Mouse (Mus musculus): Measurements from ENCODE around the gene Katnb1. TPM values are rescaled to one million over a fixed set of nuclear protein-coding genes. Genes with fewer than 3 reads are reported as not detected.

The Katnb1 gene
- polyA plus RNA-seq, 1 experiment, result 46.5 TPM

GRCm38 (mm10) chr8:95113750-95114149, 32.8 kb downstream of the Katnb1 start:
- peaks cover 38% of the 10 kb centered on the region for H3K27me3 ChIP-seq (replicated peaks)
- no peak for TF ChIP-seq GATA1 (IDR thresholded peaks at IDR 0.05; ENCODE audit: borderline replicate concordance, low read length)
- no peak for TF ChIP-seq FLI1 (IDR thresholded peaks at IDR 0.05; ENCODE audit: low read length)
- peaks cover 43% of the 10 kb centered on the region for H3K36me3 ChIP-seq (replicated peaks; ENCODE audit: low read length)
- H3K9me3 ChIP-seq, result no peaks in the 10 kb centered on the region
- H3K4me1 ChIP-seq, result peaks cover 12% of the 10 kb centered on the region
- no peak overlapping the region for H3K4me3 ChIP-seq (replicated peaks)

DNA sequence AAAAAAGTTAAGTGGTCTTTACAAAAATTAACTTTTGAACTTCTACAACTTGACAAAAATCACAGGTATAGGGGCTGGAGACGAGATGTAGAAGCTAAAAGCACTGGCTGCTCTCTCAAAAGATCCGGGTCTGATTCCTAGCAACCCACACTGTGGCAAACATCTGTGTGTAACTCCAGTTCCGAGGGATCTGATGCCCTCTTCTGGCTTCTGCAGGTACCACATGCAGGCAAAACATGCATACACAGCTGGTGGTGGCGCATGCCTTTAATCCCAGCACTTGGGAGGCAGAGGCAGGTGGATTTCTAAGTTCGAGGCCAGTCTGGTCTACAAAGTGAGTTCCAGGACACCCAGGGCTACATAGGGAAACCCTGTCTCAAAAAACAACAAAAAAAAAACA, 42.5 kb downstream of the Katnb1 start:
- Histone ChIP-seq H3K4me3 (replicated peaks) (no peak overlapping the region), H3K4me1 (peaks cover 3% of the 10 kb centered on the region; the same call in 1 of the 2 replicates), H3K9me3 (peaks cover 3% of the 10 kb centered on the region; the same call in 1 of the 2 replicates), H3K27me3 (replicated peaks) (peaks cover 32% of the 10 kb centered on the region), H3K36me3 (replicated peaks; ENCODE audit: low read length) (peaks cover 55% of the 10 kb centered on the region)
- TF ChIP-seq FLI1 (IDR thresholded peaks at IDR 0.05; ENCODE audit: low read length) (no peak), GATA1 (IDR thresholded peaks at IDR 0.05; ENCODE audit: borderline replicate concordance, low read length) (no peak)

DNA sequence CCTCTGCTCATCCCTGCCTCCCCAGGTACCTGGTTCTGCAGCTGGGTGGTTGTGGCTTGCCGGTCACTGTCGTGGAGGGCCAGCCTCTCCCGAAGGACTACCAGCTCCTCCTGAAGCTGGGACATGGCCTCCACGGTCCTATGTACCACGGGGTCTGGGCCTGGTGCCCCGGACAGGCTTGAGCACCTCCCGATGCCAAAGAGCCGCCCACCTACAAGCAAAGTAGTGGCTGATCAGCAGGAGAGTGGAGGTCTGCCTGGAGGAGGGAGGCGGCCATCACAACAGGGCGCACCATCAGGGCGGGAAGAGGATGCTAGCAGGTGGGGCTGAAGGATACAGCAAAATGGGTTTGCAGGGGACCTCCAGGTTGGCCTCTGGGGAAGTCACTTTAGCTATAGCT, 45.5 kb downstream of the Katnb1 start:
- H3K4me3 ChIP-seq (replicated peaks), result no peak overlapping the region
- peaks cover 58% of the 10 kb centered on the region for H3K27me3 ChIP-seq (replicated peaks)
- H3K4me1 ChIP-seq, result peaks cover 3% of the 10 kb centered on the region; the same call in 1 of the 2 replicates
- peaks cover 3% of the 10 kb centered on the region; the same call in 1 of the 2 replicates for H3K9me3 ChIP-seq
- TF ChIP-seq FLI1 (IDR thresholded peaks at IDR 0.05; ENCODE audit: low read length), result no peak
- TF ChIP-seq GATA1 (IDR thresholded peaks at IDR 0.05; ENCODE audit: borderline replicate concordance, low read length), result no peak
- peaks cover 77% of the 10 kb centered on the region for H3K36me3 ChIP-seq (replicated peaks; ENCODE audit: low read length)

DNA sequence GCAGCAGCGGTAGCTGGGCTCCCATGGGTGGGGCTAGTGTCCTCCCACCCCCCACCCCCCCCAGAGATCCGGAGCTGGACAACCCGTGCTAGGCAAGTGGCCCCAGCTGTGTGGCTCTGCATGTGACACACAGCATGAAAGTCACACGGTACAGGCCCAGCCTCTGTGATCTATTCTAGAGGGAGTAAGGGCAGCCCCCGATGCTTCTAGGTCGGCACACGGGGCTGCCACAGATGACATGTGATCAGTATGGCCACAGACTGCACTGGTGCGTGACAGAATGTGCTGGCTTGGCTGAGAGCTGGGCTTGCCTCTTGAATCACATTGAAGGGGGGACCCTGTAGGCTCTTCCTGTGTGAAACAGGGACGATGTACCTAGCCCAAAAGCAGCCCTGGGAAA, 46.7 kb downstream of the Katnb1 start:
- no peak for TF ChIP-seq FLI1 (IDR thresholded peaks at IDR 0.05; ENCODE audit: low read length)
- no peak for TF ChIP-seq GATA1 (IDR thresholded peaks at IDR 0.05; ENCODE audit: borderline replicate concordance, low read length)
- Histone ChIP-seq H3K9me3 (peaks cover 3% of the 10 kb centered on the region; the same call in 1 of the 2 replicates), H3K36me3 (replicated peaks; ENCODE audit: low read length) (peaks cover 78% of the 10 kb centered on the region), H3K27me3 (replicated peaks) (peaks cover 68% of the 10 kb centered on the region), H3K4me3 (replicated peaks) (no peak overlapping the region), H3K4me1 (peaks cover 3% of the 10 kb centered on the region; the same call in 1 of the 2 replicates)

DNA sequence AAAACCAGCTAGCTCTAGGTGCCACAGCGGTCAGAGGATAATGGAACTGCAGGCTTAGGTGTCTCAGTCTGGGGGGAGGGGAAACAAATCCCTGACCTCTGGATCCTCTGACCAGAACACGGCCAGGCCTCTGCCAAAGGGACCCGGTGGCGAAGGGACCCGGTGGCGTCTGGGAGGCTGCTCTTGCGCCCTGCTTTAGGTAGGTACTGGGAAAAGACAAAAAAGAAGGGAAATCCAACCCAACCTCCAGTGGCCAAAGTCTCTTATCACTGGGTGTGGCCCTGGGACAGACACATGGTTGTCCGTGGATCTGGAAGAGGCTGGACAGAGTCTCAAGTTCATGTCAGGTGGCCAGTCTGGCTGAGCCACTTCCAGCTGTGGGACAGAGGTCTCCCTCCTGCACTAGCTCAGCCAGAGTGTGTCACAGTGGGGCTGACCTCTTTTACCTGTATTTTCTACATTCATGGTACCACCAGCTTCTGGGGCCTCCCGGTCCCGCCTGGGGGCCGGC, 47.8 kb downstream of the Katnb1 start:
- H3K27me3 ChIP-seq (replicated peaks), result peaks cover 75% of the 10 kb centered on the region
- peaks cover 82% of the 10 kb centered on the region for H3K36me3 ChIP-seq (replicated peaks; ENCODE audit: low read length)
- no peaks in the 10 kb centered on the region for H3K9me3 ChIP-seq
- TF ChIP-seq GATA1 (IDR thresholded peaks at IDR 0.05; ENCODE audit: borderline replicate concordance, low read length), result no peak
- TF ChIP-seq FLI1 (IDR thresholded peaks at IDR 0.05; ENCODE audit: low read length), result no peak
- H3K4me1 ChIP-seq, result peaks cover 7% of the 10 kb centered on the region; the same call in 1 of the 2 replicates
- no peak overlapping the region for H3K4me3 ChIP-seq (replicated peaks)

DNA sequence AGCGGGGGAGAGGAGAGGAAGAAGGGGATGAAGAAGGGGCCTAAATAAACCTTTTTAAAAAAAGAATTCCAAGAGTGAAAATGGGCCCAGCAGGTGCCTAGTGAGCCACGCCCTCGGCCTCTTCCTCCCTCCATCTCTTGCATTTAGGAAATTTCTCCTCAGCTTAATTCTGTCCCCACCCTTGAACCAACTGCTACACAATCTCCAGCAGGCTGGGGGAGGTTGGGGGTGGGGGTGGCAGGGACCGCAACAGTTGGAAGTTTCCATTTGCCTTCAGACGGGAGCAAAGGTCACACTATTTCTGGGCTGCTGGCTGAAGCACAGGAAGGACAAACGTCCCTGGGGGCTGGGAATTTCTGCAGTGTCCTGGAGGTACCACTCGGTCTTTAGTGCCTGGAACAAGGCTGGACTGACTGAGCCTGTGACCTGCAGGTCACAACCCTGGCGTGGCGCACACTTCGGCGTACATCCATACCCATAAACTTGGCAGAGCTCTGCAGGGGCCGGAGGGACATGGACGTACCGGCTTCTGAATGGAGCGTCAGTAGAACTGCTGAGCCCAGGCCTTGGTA, 50.1 kb downstream of the Katnb1 start:
- Histone ChIP-seq H3K36me3 (replicated peaks; ENCODE audit: low read length) (peaks cover 82% of the 10 kb centered on the region), H3K4me1 (peaks cover 7% of the 10 kb centered on the region; the same call in 1 of the 2 replicates), H3K27me3 (replicated peaks) (peaks cover 79% of the 10 kb centered on the region), H3K4me3 (replicated peaks) (no peak overlapping the region), H3K9me3 (no peaks in the 10 kb centered on the region)
- no peak for TF ChIP-seq GATA1 (IDR thresholded peaks at IDR 0.05; ENCODE audit: borderline replicate concordance, low read length)
- TF ChIP-seq FLI1 (IDR thresholded peaks at IDR 0.05; ENCODE audit: low read length), result no peak

GRCm38 (mm10) chr8:95131983-95132382, 51.0 kb downstream of the Katnb1 start:
- peaks cover 80% of the 10 kb centered on the region for H3K36me3 ChIP-seq (replicated peaks; ENCODE audit: low read length)
- H3K4me1 ChIP-seq, result peaks cover 13% of the 10 kb centered on the region; the same call in 1 of the 2 replicates
- no peak for TF ChIP-seq FLI1 (IDR thresholded peaks at IDR 0.05; ENCODE audit: low read length)
- TF ChIP-seq GATA1 (IDR thresholded peaks at IDR 0.05; ENCODE audit: borderline replicate concordance, low read length), result no peak

DNA sequence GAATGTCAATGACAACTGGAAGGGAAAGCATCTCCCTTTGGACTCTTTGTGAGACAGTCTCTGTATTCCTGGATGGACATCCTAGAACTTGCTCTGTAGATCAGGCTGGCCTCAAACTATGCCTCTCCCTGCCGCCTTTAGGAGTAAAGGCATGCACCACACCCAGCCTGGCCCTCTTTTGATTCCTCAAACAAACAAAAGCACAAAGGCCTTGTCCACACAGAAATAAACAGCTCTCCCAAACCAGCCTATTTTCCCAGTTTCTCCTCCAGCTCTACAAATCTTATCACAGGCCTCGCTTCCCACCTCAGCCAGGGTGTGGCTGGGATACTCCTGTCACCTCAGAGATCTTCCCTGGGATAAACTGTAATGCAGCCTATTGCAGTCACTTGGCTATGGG, 53.2 kb downstream of the Katnb1 start:
- H3K36me3 ChIP-seq (replicated peaks; ENCODE audit: low read length), result peaks cover 67% of the 10 kb centered on the region
- peaks cover 79% of the 10 kb centered on the region for H3K27me3 ChIP-seq (replicated peaks)
- no peak overlapping the region for H3K4me3 ChIP-seq (replicated peaks)
- no peaks in the 10 kb centered on the region for H3K9me3 ChIP-seq
- peaks cover 35% of the 10 kb centered on the region for H3K4me1 ChIP-seq
- TF ChIP-seq FLI1 (IDR thresholded peaks at IDR 0.05; ENCODE audit: low read length) (no peak), GATA1 (IDR thresholded peaks at IDR 0.05; ENCODE audit: borderline replicate concordance, low read length) (no peak)

More at GRCm38 (mm10) chr8:95131983-95132382, 51.0 kb downstream of the Katnb1 start:
- Histone ChIP-seq H3K27me3 (replicated peaks) (peaks cover 78% of the 10 kb centered on the region), H3K9me3 (no peaks in the 10 kb centered on the region), H3K4me3 (replicated peaks) (no peak overlapping the region)

DNA sequence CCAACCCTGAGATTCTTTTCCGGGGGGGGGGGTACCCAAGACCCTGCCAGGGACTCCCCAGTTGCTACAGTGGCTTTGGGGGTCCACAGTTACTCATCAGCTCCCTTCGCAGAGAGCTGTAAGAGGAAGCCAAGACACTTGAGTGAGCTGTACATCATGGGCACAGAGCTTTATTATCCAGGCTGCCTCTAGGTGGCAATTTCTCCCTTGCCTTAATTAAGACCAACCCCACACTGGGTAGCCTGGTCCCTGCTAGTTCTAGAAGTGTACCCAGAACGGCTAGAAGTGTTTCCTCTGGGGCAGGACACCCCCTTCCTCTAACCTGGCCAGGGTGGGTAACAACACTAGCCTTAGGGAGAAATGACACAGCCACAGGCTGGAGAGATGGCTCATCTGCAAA, 54.3 kb downstream of the Katnb1 start:
- no peak overlapping the region for H3K4me3 ChIP-seq (replicated peaks)
- peaks cover 78% of the 10 kb centered on the region for H3K27me3 ChIP-seq (replicated peaks)
- H3K9me3 ChIP-seq, result no peaks in the 10 kb centered on the region
- peaks cover 57% of the 10 kb centered on the region for H3K36me3 ChIP-seq (replicated peaks; ENCODE audit: low read length)
- H3K4me1 ChIP-seq, result peaks cover 43% of the 10 kb centered on the region
- TF ChIP-seq GATA1 (IDR thresholded peaks at IDR 0.05; ENCODE audit: borderline replicate concordance, low read length), result no peak
- TF ChIP-seq FLI1 (IDR thresholded peaks at IDR 0.05; ENCODE audit: low read length), result no peak

DNA sequence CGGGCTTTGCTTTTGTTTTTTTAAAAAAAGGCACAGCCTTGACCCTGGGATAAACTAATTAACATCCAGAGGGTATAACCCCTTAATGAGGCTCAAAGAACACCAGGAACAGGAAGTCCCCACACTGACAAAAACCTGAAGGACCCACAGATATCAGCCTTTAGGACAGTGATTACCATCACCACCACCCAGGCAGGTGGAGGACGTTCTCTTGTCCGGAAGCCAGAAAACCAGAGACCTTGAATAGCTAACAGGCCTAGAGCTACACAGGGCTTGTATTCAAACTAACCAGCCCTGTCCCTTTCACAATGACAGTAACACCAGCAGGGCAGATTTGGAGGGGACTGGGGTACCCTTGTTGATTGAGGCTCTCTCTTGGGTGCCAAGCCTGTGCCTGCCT, 55.2 kb downstream of the Katnb1 start:
- H3K4me1 ChIP-seq, result peaks cover 52% of the 10 kb centered on the region
- no peaks in the 10 kb centered on the region for H3K9me3 ChIP-seq
- TF ChIP-seq FLI1 (IDR thresholded peaks at IDR 0.05; ENCODE audit: low read length) (no peak), GATA1 (IDR thresholded peaks at IDR 0.05; ENCODE audit: borderline replicate concordance, low read length) (no peak)
- no peak overlapping the region for H3K4me3 ChIP-seq (replicated peaks)
- H3K27me3 ChIP-seq (replicated peaks), result peaks cover 79% of the 10 kb centered on the region
- H3K36me3 ChIP-seq (replicated peaks; ENCODE audit: low read length), result peaks cover 53% of the 10 kb centered on the region

Measured in megakaryocyte, embryonic 14.5 days (primary cell).